Mouse (Mus musculus): ENCODE data around the gene Med31.

- TF ChIP-seq GATA1 (IDR thresholded peaks at IDR 0.05; ENCODE audit: low read length), result no peak
- TF ChIP-seq TAL1 (IDR thresholded peaks at IDR 0.05; ENCODE audit: low read length), result no peak
Measured at GRCm38 (mm10) chr11:72214591-72215409, 592 bp downstream of the Med31 start.
